Mouse (Mus musculus) C2C12 (cell line): ENCODE results near the gene Eed. TPM values are rescaled to one million over a fixed set of nuclear protein-coding genes. Genes with fewer than 3 reads are reported as not detected.

Experiments used
- H3K27me3 ChIP-seq: one replicate; pipeline ENCODE4 v1.6.1; 2011; ENCODE audit not compliant: control insufficient read depth, insufficient read depth, insufficient read length
- H3K36me3 ChIP-seq: one replicate; pipeline ENCODE4 v1.6.1; 2011; ENCODE audit not compliant: control insufficient read depth, insufficient read depth
- H3K4me3 ChIP-seq: one replicate; pipeline ENCODE4 v1.5.1; 2011; ENCODE audit warnings: mild to moderate bottlenecking, control low read depth; ENCODE audit not compliant: poor library complexity, insufficient read depth, severe bottlenecking
- H3K79me2 ChIP-seq: one replicate; pipeline ENCODE4 v1.6.1; 2011; ENCODE audit not compliant: control insufficient read depth, insufficient read depth
- H3K79me3 ChIP-seq: one replicate; pipeline ENCODE4 v1.6.1; 2011; ENCODE audit warnings: low read depth, control low read depth
- H3ac ChIP-seq: one replicate; pipeline ENCODE3; 2011; ENCODE audit warnings: low read depth; ENCODE audit not compliant: control insufficient read depth, insufficient read length
- CEBPB ChIP-seq: IDR thresholded peaks from one replicate; pipeline ENCODE4 v1.6.1; 2011; ENCODE audit warnings: low read depth, mild to moderate bottlenecking, control low read depth, moderate library complexity
- CTCF ChIP-seq: IDR thresholded peaks from one replicate; pipeline ENCODE4 v1.5.1; 2011; ENCODE audit not compliant: control insufficient read depth, insufficient read depth, insufficient read length
- FOSL1 ChIP-seq: IDR thresholded peaks from one replicate; pipeline ENCODE4 v1.8.0; 2011; ENCODE audit warnings: mild to moderate bottlenecking, low read length; ENCODE audit not compliant: poor library complexity, insufficient read depth, severe bottlenecking
- MAX ChIP-seq: IDR thresholded peaks from one replicate; pipeline ENCODE4 v1.6.1; 2011; ENCODE audit warnings: mild to moderate bottlenecking, control low read depth
- MYOD1 ChIP-seq: IDR thresholded peaks from one replicate; pipeline ENCODE4 v1.6.1; 2011; ENCODE audit warnings: low read depth; ENCODE audit not compliant: control insufficient read depth, insufficient read length
- MYOG ChIP-seq: IDR thresholded peaks from one replicate; pipeline ENCODE4 v1.6.1; 2011; ENCODE audit not compliant: control insufficient read depth, insufficient read length; ENCODE audit errors: extremely low read depth
- USF1 ChIP-seq: IDR thresholded peaks from one replicate; pipeline ENCODE4 v1.6.1; 2011; ENCODE audit warnings: low read depth, mild to moderate bottlenecking, control low read depth, moderate library complexity
- polyA plus RNA-seq: library from polyadenylated mRNA; unstranded; fragments of >200 nt; fragmentation: generic; extraction: Trizol; gene quantifications from one replicate; pipeline ENCODE4 v1.2.1, GENCODE M21; 2012; ENCODE audit warnings: missing spikeins

The Eed gene
- polyA plus RNA-seq, 1 experiment: 34.0 TPM

GRCm38 (mm10) chr7:89949403-89949802 lies 31.4 kb downstream of the Eed start:
- no peaks in the 10 kb centered on the region for H3K27me3 ChIP-seq
- no peaks in the 10 kb centered on the region for H3K79me2 ChIP-seq
- no peak overlapping the region for H3ac ChIP-seq
- no peak overlapping the region for H3K4me3 ChIP-seq
- peaks cover 10% of the 10 kb centered on the region for H3K36me3 ChIP-seq
- TF ChIP-seq MYOG: no peak
- no peak for TF ChIP-seq FOSL1
- no peak for TF ChIP-seq CTCF
- no peaks in the 10 kb centered on the region for H3K79me3 ChIP-seq

GRCm38 (mm10) chr7:89948026-89948425 lies 32.8 kb downstream of the Eed start:
- Histone ChIP-seq H3K36me3 (no peaks in the 10 kb centered on the region), H3ac (no peak overlapping the region), H3K79me3 (no peaks in the 10 kb centered on the region), H3K27me3 (no peaks in the 10 kb centered on the region), H3K79me2 (no peaks in the 10 kb centered on the region), H3K4me3 (no peak overlapping the region)
- TF ChIP-seq MYOD1 (no peak), CTCF (no peak), CEBPB (no peak), USF1 (no peak)

- peak within 1 kb of the TSS; percentile 53 for H3ac ChIP-seq
- H3K79me2 ChIP-seq: peaks cover 30% of the 10 kb centered on the region
- H3K4me3 ChIP-seq: peak within 1 kb of the TSS; percentile 84
- no peaks in the 10 kb centered on the region for H3K27me3 ChIP-seq
- H3K79me3 ChIP-seq: peaks cover 25% of the 10 kb centered on the region
- TF ChIP-seq CEBPB: peak; percentile 49
- TF ChIP-seq USF1: no peak
- TF ChIP-seq MYOD1: no peak
- no peaks in the 10 kb centered on the region for H3K36me3 ChIP-seq
These were observed 40.0 kb downstream of the Eed start, which contains the start of gene Hikeshi for GRCm38 (mm10) chr7:89940571-89941463. Gene Hikeshi (minus strand): TSS chr7:89941204.

GRCm38 (mm10) chr7:89939497-89940353 lies 41.1 kb downstream of the Eed start:
- H3K36me3 ChIP-seq: peaks cover 2% of the 10 kb centered on the region
- H3K27me3 ChIP-seq: no peaks in the 10 kb centered on the region
- peaks cover 30% of the 10 kb centered on the region for H3K79me2 ChIP-seq
- H3ac ChIP-seq: no peak overlapping the region
- H3K79me3 ChIP-seq: peaks cover 25% of the 10 kb centered on the region
- peak overlapping the region; percentile 84 for H3K4me3 ChIP-seq
- TF ChIP-seq MAX: no peak
- TF ChIP-seq USF1: no peak
- no peak for TF ChIP-seq MYOG
- TF ChIP-seq MYOD1: no peak
- TF ChIP-seq CEBPB: no peak
- no peak for TF ChIP-seq CTCF
- TF ChIP-seq FOSL1: no peak

GRCm38 (mm10) chr7:89923441-89924180 lies 57.2 kb downstream of the Eed start:
- no peak overlapping the region for H3K4me3 ChIP-seq
- no peaks in the 10 kb centered on the region for H3K79me3 ChIP-seq
- H3ac ChIP-seq: no peak overlapping the region
- no peaks in the 10 kb centered on the region for H3K27me3 ChIP-seq
- no peak for TF ChIP-seq FOSL1
- TF ChIP-seq MYOD1: no peak
- no peak for TF ChIP-seq CEBPB
- no peak for TF ChIP-seq USF1
- TF ChIP-seq MAX: no peak
- no peak for TF ChIP-seq CTCF
- no peak for TF ChIP-seq MYOG
- H3K79me2 ChIP-seq: no peaks in the 10 kb centered on the region
- H3K36me3 ChIP-seq: peaks cover 4% of the 10 kb centered on the region
